Mouse (Mus musculus) stomach, embryonic 14.5 days (tissue): Measurements from ENCODE around the gene Abhd10. TPM values are rescaled to one million over a fixed set of nuclear protein-coding genes. Genes with fewer than 3 reads are reported as not detected.

ENCODE experiments used
- ATAC-seq: fragments of 200-750 bp; cut with Nextera tagmentation; 2 replicates; pipeline ENCODE4 v1.8.0; 2017; ENCODE audit warnings: low read depth, moderate TSS enrichment; ENCODE audit not compliant: insufficient number of reproducible peaks, insufficient read depth, low FRiP score
- H3K27ac ChIP-seq: fragments of 300-500 bp; sonication (generic); 2 replicates; pipeline ENCODE4 v1.5.1; 2014; ENCODE audit warnings: mild to moderate bottlenecking, low read length, moderate library complexity, mixed read lengths
- H3K27me3 ChIP-seq: fragments of 300-500 bp; sonication (generic); 2 replicates; pipeline ENCODE4 v1.6.1; 2014; ENCODE audit warnings: low read length, control low read depth, mixed read lengths; ENCODE audit not compliant: control insufficient read depth, insufficient read depth
- H3K36me3 ChIP-seq: fragments of 300-500 bp; sonication (generic); 2 replicates; pipeline ENCODE4 v1.6.1; 2014; ENCODE audit warnings: mild to moderate bottlenecking, control low read depth, low read length, moderate library complexity, mixed read lengths; ENCODE audit not compliant: control insufficient read depth, insufficient read depth
- H3K4me1 ChIP-seq: fragments of 300-500 bp; sonication (generic); 2 replicates; pipeline ENCODE4 v1.6.1; 2014; ENCODE audit warnings: low read length, control low read depth, mixed read lengths; ENCODE audit not compliant: control insufficient read depth, insufficient read depth
- H3K4me2 ChIP-seq: fragments of 300-500 bp; sonication (generic); replicated peaks from 2 replicates; pipeline ENCODE4 v1.6.1; 2014; ENCODE audit warnings: low read depth, low read length, control low read depth
- H3K4me3 ChIP-seq: fragments of 300-500 bp; sonication (generic); 2 replicates; pipeline ENCODE4 v1.5.1; 2014; ENCODE audit warnings: low read depth, low read length, control low read depth
- H3K9ac ChIP-seq: fragments of 300-500 bp; sonication (generic); replicated peaks from 2 replicates; pipeline ENCODE4 v1.6.1; 2014; ENCODE audit warnings: low read depth, mild to moderate bottlenecking, control low read depth, low read length, moderate library complexity, mixed read lengths
- H3K9me3 ChIP-seq: fragments of 300-500 bp; sonication (generic); 2 replicates; pipeline ENCODE4 v1.6.1; 2016; ENCODE audit warnings: low read depth, low read length, control low read depth; ENCODE audit not compliant: control insufficient read depth
- WGBS: fragments of 180-500 bp; shearing (Covaris S2); extraction: QIAGEN DNeasy Blood & Tissue Kit; methylation state at CpG from one replicate; pipeline ENCODE4 v1.1.7; 2014; 5-methylcytosine and 5-hydroxymethylcytosine counted together
- polyA plus RNA-seq: library from polyadenylated mRNA; unstranded; fragments of >200 nt; fragmentation: Nextera tagmentation; extraction: Ambion mirVana; gene quantifications from 2 replicates; pipeline ENCODE4 v1.2.1, GENCODE M21; 2014

The Abhd10 gene
- polyA plus RNA-seq, 1 experiment from 2014 or later = 35.7 TPM

DNA sequence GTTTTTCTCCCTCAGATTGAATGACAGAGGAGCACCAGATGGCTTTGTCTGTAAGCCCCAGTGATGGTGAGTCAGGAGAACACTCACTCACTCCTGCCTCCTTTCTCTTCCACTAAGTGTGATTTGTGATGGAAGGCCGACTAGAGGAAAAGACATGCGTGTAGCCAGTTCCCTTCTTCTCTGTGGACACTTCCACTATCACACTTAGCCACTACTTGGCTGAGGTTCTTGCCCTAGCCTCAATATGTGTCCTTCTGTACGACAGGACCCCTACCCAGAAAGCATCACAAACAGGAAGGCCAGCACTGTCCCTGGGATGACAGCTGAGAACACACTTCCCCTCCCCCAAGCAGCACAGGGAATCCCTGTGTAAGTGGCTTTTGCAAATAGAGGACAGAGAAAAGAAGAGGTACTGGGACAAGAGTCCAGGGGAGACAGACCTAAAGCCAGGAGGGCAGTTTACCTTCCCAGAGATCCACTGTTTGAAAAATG is 20.2 kb downstream of the Abhd10 start:
- WGBS = 69% methylated on average over 3 of the region's 3 CpGs
- Histone ChIP-seq H3K9ac (no peak overlapping the region), H3K27me3 (no peaks in the 10 kb centered on the region), H3K27ac (no peak overlapping the region), H3K4me1 (0 out of 2 replicates have a peak, but pooled peaks cover 6% of the 10 kb centered on the region), H3K36me3 (no peaks in the 10 kb centered on the region), H3K4me3 (no peak overlapping the region), H3K4me2 (0 out of 2 replicates have a peak overlapping the region, but pooled peaks have one; percentile 4), H3K9me3 (no peaks in the 10 kb centered on the region)
- ATAC-seq = no peak

DNA sequence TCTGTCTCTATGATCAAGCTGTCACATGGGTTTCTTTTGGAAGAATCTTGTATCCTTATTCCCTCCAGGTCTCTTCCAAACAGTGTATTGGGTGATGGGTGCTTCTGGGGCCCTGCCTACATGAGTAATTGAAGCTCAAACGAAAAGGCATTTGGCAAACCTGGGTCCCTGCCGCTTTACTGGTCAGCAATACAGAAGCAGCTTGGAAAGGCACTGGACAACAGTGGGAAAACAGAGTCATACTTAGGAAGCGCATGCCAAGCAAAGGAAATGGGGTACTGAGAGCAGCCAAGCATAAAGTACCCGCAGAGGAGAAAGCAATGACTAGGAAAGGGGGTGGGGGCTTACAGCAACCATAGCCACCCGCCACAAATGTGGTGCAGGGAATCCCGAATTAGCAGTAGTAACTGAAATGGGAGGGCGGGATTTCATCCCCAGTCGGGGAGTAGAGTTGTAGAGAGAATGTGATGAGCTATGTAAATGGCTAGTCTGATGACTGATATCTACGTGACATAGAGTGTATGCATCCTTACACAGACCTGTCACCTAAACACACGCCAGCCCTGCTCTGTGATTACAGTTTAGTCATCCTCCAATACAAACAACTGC is 22.6 kb downstream of the Abhd10 start:
- no peak for ATAC-seq

DNA sequence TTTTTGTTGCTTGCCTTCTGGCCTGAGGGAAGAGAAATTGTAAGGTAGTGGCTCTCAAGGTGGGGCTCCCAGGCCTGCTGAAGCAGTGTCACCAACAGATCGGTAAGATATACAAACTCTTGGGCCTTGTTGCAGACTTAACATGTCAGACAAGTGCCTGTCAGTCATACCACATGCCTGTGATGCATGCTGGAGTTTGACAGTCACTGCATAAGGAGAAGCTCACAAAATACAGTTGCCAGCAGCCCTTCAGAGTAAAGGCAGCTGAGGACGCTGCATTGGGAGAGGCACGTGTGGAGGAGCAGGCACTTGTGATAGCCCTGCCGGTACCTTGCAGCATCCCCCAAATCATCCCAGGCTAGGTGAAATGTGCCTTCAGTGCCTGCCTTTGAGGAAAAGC is 24.5 kb downstream of the Abhd10 start:
- WGBS = 89% methylated on average over 4 of the region's 4 CpGs
- Histone ChIP-seq H3K9me3 (peaks cover 8% of the 10 kb centered on the region; the same call in 1 of the 2 replicates), H3K27ac (no peak overlapping the region), H3K27me3 (no peaks in the 10 kb centered on the region), H3K9ac (no peak overlapping the region), H3K4me3 (no peak overlapping the region), H3K4me2 (no peak overlapping the region), H3K4me1 (no peaks in the 10 kb centered on the region), H3K36me3 (no peaks in the 10 kb centered on the region)
- ATAC-seq = no peak

More for the DNA sequence above, 22.6 kb downstream of the Abhd10 start:
- peaks cover 8% of the 10 kb centered on the region; the same call in 1 of the 2 replicates for H3K9me3 ChIP-seq
- 0 out of 2 replicates have a peak, but pooled peaks cover 6% of the 10 kb centered on the region for H3K4me1 ChIP-seq
- H3K27me3 ChIP-seq = no peaks in the 10 kb centered on the region
- H3K27ac ChIP-seq = no peak overlapping the region
- no peaks in the 10 kb centered on the region for H3K36me3 ChIP-seq
- no peak overlapping the region for H3K9ac ChIP-seq
- 79% methylated on average over 10 of the region's 10 CpGs for WGBS
- no peak overlapping the region for H3K4me2 ChIP-seq
- no peak overlapping the region for H3K4me3 ChIP-seq

DNA sequence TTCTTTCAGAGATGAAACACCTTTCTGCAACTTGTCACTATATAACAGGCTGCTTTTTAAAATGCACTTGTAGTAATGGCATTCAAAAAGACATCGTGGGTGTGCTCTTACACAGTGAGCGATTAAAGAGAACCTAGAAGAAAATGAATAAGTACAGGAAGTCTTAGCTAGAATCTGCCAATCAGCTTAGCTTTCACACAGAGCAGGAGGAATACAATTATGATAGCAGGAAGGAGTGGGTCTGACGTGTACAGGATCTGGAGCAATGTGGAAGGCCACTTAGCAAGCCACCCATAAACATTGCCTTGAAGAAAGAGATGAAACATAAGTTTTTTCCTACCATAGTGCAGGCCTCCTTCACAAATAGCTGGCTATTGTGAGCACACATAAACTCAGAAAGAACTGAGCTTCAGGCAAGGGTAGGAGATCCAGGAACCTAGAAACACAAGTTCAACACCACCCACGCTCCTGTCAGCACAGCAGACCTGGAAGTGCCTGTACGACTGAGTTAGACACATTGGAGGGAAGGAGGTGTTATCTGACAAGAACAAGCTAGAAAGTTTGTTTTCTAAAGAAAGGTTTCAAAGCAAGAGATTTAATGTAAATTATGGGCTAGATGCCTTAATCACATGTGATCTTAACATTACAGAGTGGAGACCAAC is 28.1 kb downstream of the Abhd10 start:
- ATAC-seq = no peak

DNA sequence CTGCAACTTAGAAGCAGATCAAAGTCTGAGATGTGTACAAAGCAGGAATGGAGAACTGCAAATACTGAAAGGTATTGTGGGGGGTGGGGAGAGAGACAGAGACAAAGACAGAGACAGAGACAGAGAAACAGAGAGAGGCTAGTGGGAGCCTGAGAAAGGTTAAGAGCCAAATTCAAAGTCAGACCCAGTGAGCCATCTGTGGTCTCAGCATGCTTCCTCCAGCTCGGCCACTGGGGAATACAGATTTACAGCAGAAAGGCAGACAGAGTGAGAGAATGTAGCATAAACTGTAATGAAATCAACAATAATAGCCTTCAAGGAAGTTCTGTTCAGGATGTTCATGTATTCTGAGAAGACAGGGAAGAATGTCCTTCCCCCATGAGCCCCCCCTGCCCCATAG is 28.9 kb downstream of the Abhd10 start:
- no peak overlapping the region for H3K9ac ChIP-seq
- WGBS = 71% methylated on average over 1 of the region's 1 CpGs
- no peak for ATAC-seq

More for the DNA sequence above, 28.1 kb downstream of the Abhd10 start:
- no peak overlapping the region for H3K4me2 ChIP-seq
- no peaks in the 10 kb centered on the region for H3K27me3 ChIP-seq
- no peak overlapping the region for H3K9ac ChIP-seq
- H3K27ac ChIP-seq = no peak overlapping the region
- 76% methylated on average over 5 of the region's 5 CpGs for WGBS
- H3K4me1 ChIP-seq = no peaks in the 10 kb centered on the region
- H3K9me3 ChIP-seq = peaks cover 8% of the 10 kb centered on the region; the same call in 1 of the 2 replicates
- H3K36me3 ChIP-seq = no peaks in the 10 kb centered on the region
- H3K4me3 ChIP-seq = no peak overlapping the region

DNA sequence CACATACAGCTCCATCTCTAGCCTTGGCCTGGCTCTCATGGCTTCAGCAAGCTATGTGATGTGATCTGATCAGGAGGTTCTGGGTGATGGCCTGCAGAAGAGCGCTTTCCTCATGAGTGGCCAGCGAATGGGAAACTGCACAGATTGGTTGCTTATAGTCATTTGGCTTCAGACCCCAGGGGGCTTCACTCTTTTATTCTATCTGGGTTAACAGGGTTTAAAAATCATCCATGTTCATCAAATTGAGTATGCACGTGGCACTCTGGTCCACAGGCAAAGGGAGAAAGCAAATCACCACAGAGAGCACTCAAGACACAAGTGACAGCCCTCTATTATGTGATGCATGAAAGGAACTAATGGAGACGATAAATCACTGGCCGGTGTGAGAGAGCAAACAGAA is 29.5 kb downstream of the Abhd10 start:
- Histone ChIP-seq H3K4me3 (no peak overlapping the region), H3K27ac (no peak overlapping the region), H3K9ac (no peak overlapping the region), H3K9me3 (peaks cover 8% of the 10 kb centered on the region; the same call in 1 of the 2 replicates), H3K27me3 (no peaks in the 10 kb centered on the region), H3K4me1 (no peaks in the 10 kb centered on the region), H3K36me3 (no peaks in the 10 kb centered on the region), H3K4me2 (no peak overlapping the region)
- WGBS = 92% methylated on average over 5 of the region's 5 CpGs
- no peak for ATAC-seq

More for the DNA sequence above, 28.9 kb downstream of the Abhd10 start:
- H3K36me3 ChIP-seq = no peaks in the 10 kb centered on the region
- no peak overlapping the region for H3K4me2 ChIP-seq
- H3K27ac ChIP-seq = no peak overlapping the region
- H3K27me3 ChIP-seq = no peaks in the 10 kb centered on the region
- no peaks in the 10 kb centered on the region for H3K4me1 ChIP-seq
- no peak overlapping the region for H3K4me3 ChIP-seq
- H3K9me3 ChIP-seq = peaks cover 8% of the 10 kb centered on the region; the same call in 1 of the 2 replicates

DNA sequence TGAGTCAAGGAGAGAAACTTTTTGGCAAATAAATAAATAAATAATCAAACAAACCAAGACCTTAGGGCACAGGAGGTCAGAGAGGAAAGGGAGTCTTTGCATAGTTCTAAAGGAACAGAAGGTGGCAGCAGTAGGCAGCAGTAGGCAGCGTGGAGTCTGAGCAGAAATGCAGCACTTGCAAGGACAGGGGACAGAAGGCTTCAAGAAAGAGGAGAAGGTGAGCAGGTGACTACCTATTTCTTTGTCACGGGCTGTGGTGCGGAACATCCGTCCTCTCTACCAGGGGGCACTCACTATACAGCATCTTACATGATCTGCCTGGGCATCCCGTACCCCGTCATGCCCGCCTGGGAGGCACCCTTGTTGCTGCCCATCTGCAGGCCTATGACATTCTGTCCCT is 31.5 kb downstream of the Abhd10 start:
- no peak for ATAC-seq

DNA sequence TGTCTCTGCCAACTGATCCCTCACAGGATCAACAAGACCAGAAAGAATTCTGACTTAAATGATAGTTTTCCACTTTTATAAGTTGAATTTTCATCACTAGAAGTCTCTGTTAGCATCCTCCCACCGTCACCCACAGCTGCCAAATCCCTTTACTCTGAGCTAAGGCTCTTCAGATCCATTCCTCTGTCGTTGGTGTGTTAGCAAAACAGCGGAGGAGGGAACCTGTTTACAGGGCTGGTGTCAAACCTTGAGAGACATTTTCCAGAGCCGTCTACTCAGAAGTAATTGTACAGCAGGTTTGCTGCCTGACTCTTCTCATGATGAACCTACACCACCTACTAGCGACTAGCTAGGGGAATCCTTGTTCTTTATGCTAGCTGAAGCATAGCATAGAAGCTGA is 43.5 kb downstream of the Abhd10 start:
- no peak overlapping the region for H3K27ac ChIP-seq
- H3K27me3 ChIP-seq = no peaks in the 10 kb centered on the region
- no peak overlapping the region for H3K9ac ChIP-seq
- no peak overlapping the region for H3K4me3 ChIP-seq
- H3K4me1 ChIP-seq = no peaks in the 10 kb centered on the region
- 48% methylated on average over 5 of the region's 5 CpGs for WGBS
- H3K9me3 ChIP-seq = no peaks in the 10 kb centered on the region
- no peak for ATAC-seq
- no peaks in the 10 kb centered on the region for H3K36me3 ChIP-seq
- H3K4me2 ChIP-seq = no peak overlapping the region

More for the DNA sequence above, 31.5 kb downstream of the Abhd10 start:
- H3K27me3 ChIP-seq = no peaks in the 10 kb centered on the region
- no peaks in the 10 kb centered on the region for H3K36me3 ChIP-seq
- H3K9me3 ChIP-seq = peaks cover 6% of the 10 kb centered on the region; the same call in 1 of the 2 replicates
- no peak overlapping the region for H3K4me2 ChIP-seq
- no peak overlapping the region for H3K9ac ChIP-seq
- no peaks in the 10 kb centered on the region for H3K4me1 ChIP-seq
- H3K27ac ChIP-seq = no peak overlapping the region
- no peak overlapping the region for H3K4me3 ChIP-seq
- 71% methylated on average over 7 of the region's 7 CpGs for WGBS
